Mouse (Mus musculus) spleen, adult 12 weeks (tissue): ENCODE data around the gene Fancm.
A peak's percentile ranks its signal among the peaks of the same experiment; 100 is the strongest.
"Not testable (repeated sequence)": the region's sequence is repeated elsewhere in the genome, so short reads cannot be mapped to it uniquely, and the experiment has no call there.

Source experiments
- DNase-seq: peaks from one replicate; pipeline ENCODE4 v3.0.0; 2022; ENCODE audit warnings: low spot score

Gene Fancm

GRCm38 (mm10) chr12:65075085-65075732 lies at the start of gene Fancm:
Gene Fancm (plus strand): TSS chr12:65075603.
- DNase-seq: peak; percentile 81

GRCm38 (mm10) chr12:65035839-65036189 lies 39.6 kb upstream of the Fancm start:
- no peak for DNase-seq

- DNase-seq: peak; percentile 87
These were observed 39.1 kb upstream of the Fancm start, which contains the start of gene Prpf39 for GRCm38 (mm10) chr12:65036190-65036870. Gene Prpf39 (plus strand): TSS chr12:65036333.

- DNase-seq: no peak
These were observed 38.4 kb upstream of the Fancm start for GRCm38 (mm10) chr12:65036892-65037545.

GRCm38 (mm10) chr12:65037546-65037937 lies 37.9 kb upstream of the Fancm start:
- no peak for DNase-seq

GRCm38 (mm10) chr12:65048799-65049198 lies 26.6 kb upstream of the Fancm start:
- DNase-seq: no peak

GRCm38 (mm10) chr12:65058203-65058602 lies 17.2 kb upstream of the Fancm start:
- no peak for DNase-seq

GRCm38 (mm10) chr12:65061082-65061481 lies 14.3 kb upstream of the Fancm start:
- DNase-seq: no peak

- DNase-seq: no peak
These were observed 10.2 kb upstream of the Fancm start for GRCm38 (mm10) chr12:65065241-65065640.

GRCm38 (mm10) chr12:65066234-65066633 lies 9.2 kb upstream of the Fancm start:
- no peak for DNase-seq

GRCm38 (mm10) chr12:65068409-65068808 lies 7.0 kb upstream of the Fancm start:
- DNase-seq: no peak

GRCm38 (mm10) chr12:65072911-65073610 lies 2.3 kb upstream of the Fancm start:
- no peak for DNase-seq

- peak; percentile 99 for DNase-seq
These were observed 1.7 kb upstream of the Fancm start, which contains the start of gene Fkbp3 for GRCm38 (mm10) chr12:65073611-65074178. Gene Fkbp3 (minus strand): TSS chr12:65074007.

- no peak for DNase-seq
These were observed 752 bp upstream of the Fancm start for GRCm38 (mm10) chr12:65074651-65075050.

GRCm38 (mm10) chr12:65075733-65076310 lies 419 bp downstream of the Fancm start:
- DNase-seq: no peak

- no peak for DNase-seq
These were observed 1.5 kb downstream of the Fancm start for GRCm38 (mm10) chr12:65076906-65077305.

GRCm38 (mm10) chr12:65108746-65109145 lies 33.3 kb downstream of the Fancm start:
- no peak for DNase-seq

GRCm38 (mm10) chr12:65111503-65111902 lies 36.1 kb downstream of the Fancm start:
- no peak for DNase-seq

- DNase-seq: no peak
These were observed 37.4 kb downstream of the Fancm start for GRCm38 (mm10) chr12:65112811-65113210.

GRCm38 (mm10) chr12:65113925-65114324 lies 38.5 kb downstream of the Fancm start:
- no peak for DNase-seq

- DNase-seq: not testable (repeated sequence)
These were observed 39.6 kb downstream of the Fancm start for GRCm38 (mm10) chr12:65114978-65115377.

GRCm38 (mm10) chr12:65118968-65119367 lies 43.6 kb downstream of the Fancm start:
- no peak for DNase-seq
